In genomic region chr8:31377698-31378334, GRCm38 (mm10) we compare ENCODE assay signal across 20 mouse cellular contexts.
"Had no signal": no experiment of that assay in that cellular context is flagged by ENCODE, and none has a peak within 500 bp of the region (broad histone marks: within the 10 kb centered on the region; RNA-seq: fewer than 3 reads in every experiment).

No protein-coding gene starts in this region.

- H3K27ac ChIP-seq: kidney, postnatal 0 days; layer of hippocampus, adult 2 months; limb, embryonic 12.5 days; limb, embryonic 15.5 days; liver, embryonic 14.5 days; macrophage; midbrain, embryonic 12.5 days; neural tube, embryonic 13.5 days; stomach, embryonic 15.5 days had no signal

- H3K4me3 ChIP-seq: layer of hippocampus, adult 2 months; limb, embryonic 12.5 days; limb, embryonic 15.5 days; midbrain, embryonic 12.5 days; myocyte; neural tube, embryonic 13.5 days; stomach, embryonic 15.5 days had no signal

- ATAC-seq: intestine, postnatal 0 days; midbrain, embryonic 16.5 days had no signal

- H3K27me3 ChIP-seq: limb, embryonic 12.5 days; limb, embryonic 15.5 days; midbrain, embryonic 12.5 days; neural tube, embryonic 13.5 days; stomach, embryonic 15.5 days had no signal

- H3K36me3 ChIP-seq: limb, embryonic 12.5 days; limb, embryonic 15.5 days; midbrain, embryonic 12.5 days; neural tube, embryonic 13.5 days; stomach, embryonic 15.5 days had no signal

- H3K4me1 ChIP-seq: limb, embryonic 12.5 days; limb, embryonic 15.5 days; midbrain, embryonic 12.5 days; neural tube, embryonic 13.5 days; stomach, embryonic 15.5 days had no signal

- H3K4me2 ChIP-seq: limb, embryonic 12.5 days; limb, embryonic 15.5 days; liver, embryonic 11.5 days; midbrain, embryonic 12.5 days; neural tube, embryonic 13.5 days; stomach, embryonic 15.5 days had no signal

- H3K9ac ChIP-seq: limb, embryonic 12.5 days; limb, embryonic 15.5 days; liver, embryonic 14.5 days; midbrain, embryonic 12.5 days; neural tube, embryonic 13.5 days; stomach, embryonic 15.5 days had no signal

- H3K9me3 ChIP-seq: limb, embryonic 12.5 days; limb, embryonic 15.5 days; midbrain, embryonic 12.5 days; neural tube, embryonic 13.5 days; stomach, embryonic 15.5 days had no signal

- DNase-seq: kidney, adult 2 months; kidney, postnatal 25 days; layer of hippocampus, adult 9-11 months; retina, postnatal 1 day; right cerebral cortex, postnatal 25 days; spleen, adult 18-20 months; thymus, postnatal 25 days had no signal
